Mouse (Mus musculus): ENCODE results near the gene Eps15. TPM values are rescaled to one million over a fixed set of nuclear protein-coding genes. Genes with fewer than 3 reads are reported as not detected.
"Not testable (repeated sequence)": the region's sequence is repeated elsewhere in the genome, so short reads cannot be mapped to it uniquely, and the experiment has no call there.

Gene Eps15
- polyA plus RNA-seq, 1 experiment from 2014 or later = 45.2 TPM

GRCm38 (mm10) chr4:109401176-109401689 lies 121.2 kb downstream of the Eps15 start:
- H3K4me3 ChIP-seq (ENCODE audit: low read depth, low read length) = no peak overlapping the region
- peaks cover 3% of the 10 kb centered on the region; the same call in 1 of the 2 replicates for H3K4me1 ChIP-seq (replicated peaks; ENCODE audit: control insufficient read depth, insufficient read depth, low read length)
- no peak overlapping the region for H3K9ac ChIP-seq (ENCODE audit: low read length)
- H3K36me3 ChIP-seq (ENCODE audit: control insufficient read depth, insufficient read depth, low read length) = no peaks in the 10 kb centered on the region
- no peak overlapping the region for H3K27ac ChIP-seq (ENCODE audit: low read depth, low read length)
- H3K27me3 ChIP-seq (ENCODE audit: control insufficient read depth, insufficient read depth, low read length) = no peaks in the 10 kb centered on the region
- 73% methylated on average over 5 of the region's 5 CpGs for WGBS
- no peak overlapping the region for H3K4me2 ChIP-seq (ENCODE audit: low read depth, low read length, severe bottlenecking)
- DNase-seq (ENCODE audit: low spot score) (peak; percentile 43), ATAC-seq (replicated peaks; ENCODE audit: low FRiP score) (no peak)
- no peaks in the 10 kb centered on the region for H3K9me3 ChIP-seq (ENCODE audit: control insufficient read depth, low read length)

GRCm38 (mm10) chr4:109404908-109405307 lies 124.8 kb downstream of the Eps15 start:
- 83% methylated on average over 3 of the region's 3 CpGs for WGBS
- H3K9me3 ChIP-seq (ENCODE audit: control insufficient read depth, low read length); ATAC-seq (replicated peaks; ENCODE audit: low FRiP score); H3K27me3 ChIP-seq (ENCODE audit: control insufficient read depth, insufficient read depth, low read length); H3K4me3 ChIP-seq (ENCODE audit: low read depth, low read length); H3K36me3 ChIP-seq (ENCODE audit: control insufficient read depth, insufficient read depth, low read length); H3K9ac ChIP-seq (ENCODE audit: low read length); H3K27ac ChIP-seq (ENCODE audit: low read depth, low read length); H3K4me2 ChIP-seq (ENCODE audit: low read depth, low read length, severe bottlenecking); H3K4me1 ChIP-seq (replicated peaks; ENCODE audit: control insufficient read depth, insufficient read depth, low read length): not testable (repeated sequence)
- DNase-seq (ENCODE audit: low spot score) = peak; percentile 16

GRCm38 (mm10) chr4:109405415-109405814 lies 125.3 kb downstream of the Eps15 start:
- H3K27ac ChIP-seq (ENCODE audit: low read depth, low read length) = no peak overlapping the region
- no peak for DNase-seq (ENCODE audit: low spot score)
- no peaks in the 10 kb centered on the region for H3K27me3 ChIP-seq (ENCODE audit: control insufficient read depth, insufficient read depth, low read length)
- no peak overlapping the region for H3K4me3 ChIP-seq (ENCODE audit: low read depth, low read length)
- peaks cover 6% of the 10 kb centered on the region; the same call in 1 of the 2 replicates for H3K4me1 ChIP-seq (replicated peaks; ENCODE audit: control insufficient read depth, insufficient read depth, low read length)
- H3K9ac ChIP-seq (ENCODE audit: low read length) = no peak overlapping the region
- H3K4me2 ChIP-seq (ENCODE audit: low read depth, low read length, severe bottlenecking) = no peak overlapping the region
- WGBS = 61% methylated on average over 8 of the region's 8 CpGs
- H3K36me3 ChIP-seq (ENCODE audit: control insufficient read depth, insufficient read depth, low read length) = no peaks in the 10 kb centered on the region
- H3K9me3 ChIP-seq (ENCODE audit: control insufficient read depth, low read length) = no peaks in the 10 kb centered on the region
- peak; percentile 57 for ATAC-seq (replicated peaks; ENCODE audit: low FRiP score)

- Histone ChIP-seq H3K27ac (ENCODE audit: low read depth, low read length) (no peak overlapping the region; the same call in 1 of the 2 replicates), H3K36me3 (ENCODE audit: control insufficient read depth, insufficient read depth, low read length) (no peaks in the 10 kb centered on the region), H3K4me2 (ENCODE audit: low read depth, low read length, severe bottlenecking) (peak overlapping the region; percentile 77), H3K4me1 (replicated peaks; ENCODE audit: control insufficient read depth, insufficient read depth, low read length) (peaks cover 6% of the 10 kb centered on the region; the same call in 1 of the 2 replicates), H3K9ac (ENCODE audit: low read length) (peak overlapping the region; percentile 61), H3K27me3 (ENCODE audit: control insufficient read depth, insufficient read depth, low read length) (no peaks in the 10 kb centered on the region), H3K4me3 (ENCODE audit: low read depth, low read length) (peak overlapping the region; percentile 65), H3K9me3 (ENCODE audit: control insufficient read depth, low read length) (no peaks in the 10 kb centered on the region)
- WGBS = 11% methylated on average over 3 of the region's 3 CpGs
- ATAC-seq (replicated peaks; ENCODE audit: low FRiP score) (peak; percentile 65), DNase-seq (ENCODE audit: low spot score) (peak; percentile 69)
These were observed 126.0 kb downstream of the Eps15 start for GRCm38 (mm10) chr4:109406054-109406485.

GRCm38 (mm10) chr4:109406486-109407175 lies 126.6 kb downstream of the Eps15 start, which contains the start of gene Ttc39a:
Gene Ttc39a (plus strand): TSS chr4:109406623.
- WGBS = 2% methylated on average over 56 of the region's 56 CpGs
- peak within 1 kb of the TSS; percentile 77 for H3K4me2 ChIP-seq (ENCODE audit: low read depth, low read length, severe bottlenecking)
- no peaks in the 10 kb centered on the region for H3K9me3 ChIP-seq (ENCODE audit: control insufficient read depth, low read length)
- peak within 1 kb of the TSS; percentile 61 for H3K9ac ChIP-seq (ENCODE audit: low read length)
- no peaks in the 10 kb centered on the region for H3K36me3 ChIP-seq (ENCODE audit: control insufficient read depth, insufficient read depth, low read length)
- H3K27me3 ChIP-seq (ENCODE audit: control insufficient read depth, insufficient read depth, low read length) = no peaks in the 10 kb centered on the region
- H3K4me1 ChIP-seq (replicated peaks; ENCODE audit: control insufficient read depth, insufficient read depth, low read length) = peaks cover 6% of the 10 kb centered on the region; the same call in 1 of the 2 replicates
- H3K27ac ChIP-seq (ENCODE audit: low read depth, low read length) = no peak within 1 kb of the TSS; the same call in 1 of the 2 replicates
- peak; percentile 74 for DNase-seq (ENCODE audit: low spot score)
- peak; percentile 68 for ATAC-seq (replicated peaks; ENCODE audit: low FRiP score)
- H3K4me3 ChIP-seq (ENCODE audit: low read depth, low read length) = peak within 1 kb of the TSS; percentile 65

GRCm38 (mm10) chr4:109407176-109407520 lies 127.1 kb downstream of the Eps15 start:
- Histone ChIP-seq H3K4me1 (replicated peaks; ENCODE audit: control insufficient read depth, insufficient read depth, low read length) (peaks cover 6% of the 10 kb centered on the region; the same call in 1 of the 2 replicates), H3K27me3 (ENCODE audit: control insufficient read depth, insufficient read depth, low read length) (no peaks in the 10 kb centered on the region), H3K4me2 (ENCODE audit: low read depth, low read length, severe bottlenecking) (peak overlapping the region; percentile 77), H3K9ac (ENCODE audit: low read length) (peak overlapping the region; percentile 61), H3K36me3 (ENCODE audit: control insufficient read depth, insufficient read depth, low read length) (no peaks in the 10 kb centered on the region), H3K9me3 (ENCODE audit: control insufficient read depth, low read length) (no peaks in the 10 kb centered on the region), H3K4me3 (ENCODE audit: low read depth, low read length) (peak overlapping the region; percentile 65), H3K27ac (ENCODE audit: low read depth, low read length) (no peak overlapping the region)
- 3% methylated on average over 24 of the region's 24 CpGs for WGBS
- DNase-seq (ENCODE audit: low spot score) (no peak), ATAC-seq (replicated peaks; ENCODE audit: low FRiP score) (peak; percentile 28; the same call in 1 of the 2 replicates)

- no peak overlapping the region for H3K27ac ChIP-seq (ENCODE audit: low read depth, low read length)
These were observed 127.8 kb downstream of the Eps15 start for GRCm38 (mm10) chr4:109407701-109408485.

GRCm38 (mm10) chr4:109410681-109411376 lies 130.8 kb downstream of the Eps15 start:
- Histone ChIP-seq H3K27ac (ENCODE audit: low read depth, low read length) (no peak overlapping the region; the same call in 1 of the 2 replicates), H3K36me3 (ENCODE audit: control insufficient read depth, insufficient read depth, low read length) (no peaks in the 10 kb centered on the region), H3K4me2 (ENCODE audit: low read depth, low read length, severe bottlenecking) (no peak overlapping the region), H3K27me3 (ENCODE audit: control insufficient read depth, insufficient read depth, low read length) (no peaks in the 10 kb centered on the region), H3K9ac (ENCODE audit: low read length) (no peak overlapping the region), H3K9me3 (ENCODE audit: control insufficient read depth, low read length) (no peaks in the 10 kb centered on the region), H3K4me1 (replicated peaks; ENCODE audit: control insufficient read depth, insufficient read depth, low read length) (peaks cover 5% of the 10 kb centered on the region; the same call in 1 of the 2 replicates), H3K4me3 (ENCODE audit: low read depth, low read length) (no peak overlapping the region)
- DNase-seq (ENCODE audit: low spot score) = no peak
- no peak for ATAC-seq (replicated peaks; ENCODE audit: low FRiP score)
- 70% methylated on average over 9 of the region's 9 CpGs for WGBS

More at GRCm38 (mm10) chr4:109407701-109408485, 127.8 kb downstream of the Eps15 start:
- no peak overlapping the region for H3K4me3 ChIP-seq (ENCODE audit: low read depth, low read length)
- DNase-seq (ENCODE audit: low spot score) (peak; percentile 48), ATAC-seq (replicated peaks; ENCODE audit: low FRiP score) (no peak)
- no peaks in the 10 kb centered on the region for H3K9me3 ChIP-seq (ENCODE audit: control insufficient read depth, low read length)
- no peak overlapping the region for H3K9ac ChIP-seq (ENCODE audit: low read length)
- no peaks in the 10 kb centered on the region for H3K36me3 ChIP-seq (ENCODE audit: control insufficient read depth, insufficient read depth, low read length)
- peaks cover 6% of the 10 kb centered on the region; the same call in 1 of the 2 replicates for H3K4me1 ChIP-seq (replicated peaks; ENCODE audit: control insufficient read depth, insufficient read depth, low read length)
- 0 out of 2 replicates have a peak overlapping the region, but pooled peaks have one; percentile 15 for H3K4me2 ChIP-seq (ENCODE audit: low read depth, low read length, severe bottlenecking)
- H3K27me3 ChIP-seq (ENCODE audit: control insufficient read depth, insufficient read depth, low read length) = no peaks in the 10 kb centered on the region
- 87% methylated on average over 9 of the region's 9 CpGs for WGBS

Data from forebrain, embryonic 11.5 days (tissue).